Mouse (Mus musculus): ENCODE measurements around the gene Rbms1. TPM values are rescaled to one million over a fixed set of nuclear protein-coding genes. Genes with fewer than 3 reads are reported as not detected.

The Rbms1 gene
- polyA plus RNA-seq, 1 experiment, result 42.9 TPM

GRCm38 (mm10) chr2:60864256-60864795, 98.7 kb downstream of the Rbms1 start:
- Histone ChIP-seq H3K27me3 (ENCODE audit: control insufficient read depth, insufficient read depth, insufficient read length) (no peaks in the 10 kb centered on the region), H3K79me2 (ENCODE audit: control insufficient read depth, insufficient read depth) (peaks cover 100% of the 10 kb centered on the region), H3K79me3 (ENCODE audit: low read depth) (peaks cover 99% of the 10 kb centered on the region), H3K36me3 (ENCODE audit: control insufficient read depth, insufficient read depth) (peaks cover 36% of the 10 kb centered on the region), H3ac (ENCODE audit: control insufficient read depth, insufficient read length, low read depth) (no peak overlapping the region), H3K4me3 (ENCODE audit: insufficient read depth, poor library complexity, severe bottlenecking) (no peak overlapping the region)
- no peak for TF ChIP-seq CEBPB (IDR thresholded peaks at IDR 0.05; ENCODE audit: low read depth)
- TF ChIP-seq MYOD1 (IDR thresholded peaks at IDR 0.05; ENCODE audit: control insufficient read depth, insufficient read length, low read depth), result no peak
- TF ChIP-seq FOSL1 (IDR thresholded peaks at IDR 0.05; ENCODE audit: insufficient read depth, low read length, poor library complexity, severe bottlenecking), result no peak

- Histone ChIP-seq H3K27me3 (ENCODE audit: control insufficient read depth, insufficient read depth, insufficient read length) (no peaks in the 10 kb centered on the region), H3K79me2 (ENCODE audit: control insufficient read depth, insufficient read depth) (peaks cover 100% of the 10 kb centered on the region), H3K4me3 (ENCODE audit: insufficient read depth, poor library complexity, severe bottlenecking) (no peak overlapping the region), H3K79me3 (ENCODE audit: low read depth) (peaks cover 99% of the 10 kb centered on the region), H3ac (ENCODE audit: control insufficient read depth, insufficient read length, low read depth) (no peak overlapping the region), H3K36me3 (ENCODE audit: control insufficient read depth, insufficient read depth) (peaks cover 40% of the 10 kb centered on the region)
- TF ChIP-seq MYOG (IDR thresholded peaks at IDR 0.05; ENCODE audit: control insufficient read depth, extremely low read depth, insufficient read length) (no peak), MAX (IDR thresholded peaks at IDR 0.05) (no peak), FOSL1 (IDR thresholded peaks at IDR 0.05; ENCODE audit: insufficient read depth, low read length, poor library complexity, severe bottlenecking) (no peak), MYOD1 (IDR thresholded peaks at IDR 0.05; ENCODE audit: control insufficient read depth, insufficient read length, low read depth) (no peak), CEBPB (IDR thresholded peaks at IDR 0.05; ENCODE audit: low read depth) (no peak), USF1 (IDR thresholded peaks at IDR 0.05; ENCODE audit: low read depth) (no peak), CTCF (IDR thresholded peaks at IDR 0.05; ENCODE audit: control insufficient read depth, insufficient read depth, insufficient read length) (no peak)
Measured at GRCm38 (mm10) chr2:60863827-60864226, 99.2 kb downstream of the Rbms1 start.

- TF ChIP-seq FOSL1 (IDR thresholded peaks at IDR 0.05; ENCODE audit: insufficient read depth, low read length, poor library complexity, severe bottlenecking) (no peak), CEBPB (IDR thresholded peaks at IDR 0.05; ENCODE audit: low read depth) (no peak), CTCF (IDR thresholded peaks at IDR 0.05; ENCODE audit: control insufficient read depth, insufficient read depth, insufficient read length) (no peak), USF1 (IDR thresholded peaks at IDR 0.05; ENCODE audit: low read depth) (no peak), MYOG (IDR thresholded peaks at IDR 0.05; ENCODE audit: control insufficient read depth, extremely low read depth, insufficient read length) (no peak), MAX (IDR thresholded peaks at IDR 0.05) (no peak), MYOD1 (IDR thresholded peaks at IDR 0.05; ENCODE audit: control insufficient read depth, insufficient read length, low read depth) (no peak)
- peaks cover 99% of the 10 kb centered on the region for H3K79me3 ChIP-seq (ENCODE audit: low read depth)
- peaks cover 100% of the 10 kb centered on the region for H3K79me2 ChIP-seq (ENCODE audit: control insufficient read depth, insufficient read depth)
- peaks cover 43% of the 10 kb centered on the region for H3K36me3 ChIP-seq (ENCODE audit: control insufficient read depth, insufficient read depth)
- no peak overlapping the region for H3ac ChIP-seq (ENCODE audit: control insufficient read depth, insufficient read length, low read depth)
- H3K4me3 ChIP-seq (ENCODE audit: insufficient read depth, poor library complexity, severe bottlenecking), result no peak overlapping the region
- no peaks in the 10 kb centered on the region for H3K27me3 ChIP-seq (ENCODE audit: control insufficient read depth, insufficient read depth, insufficient read length)
Measured at GRCm38 (mm10) chr2:60862913-60863711, 99.9 kb downstream of the Rbms1 start.

GRCm38 (mm10) chr2:60858116-60858515, 104.9 kb downstream of the Rbms1 start:
- Histone ChIP-seq H3K27me3 (ENCODE audit: control insufficient read depth, insufficient read depth, insufficient read length) (no peaks in the 10 kb centered on the region), H3K4me3 (ENCODE audit: insufficient read depth, poor library complexity, severe bottlenecking) (no peak overlapping the region), H3ac (ENCODE audit: control insufficient read depth, insufficient read length, low read depth) (no peak overlapping the region), H3K79me3 (ENCODE audit: low read depth) (peaks cover 96% of the 10 kb centered on the region), H3K36me3 (ENCODE audit: control insufficient read depth, insufficient read depth) (peaks cover 58% of the 10 kb centered on the region), H3K79me2 (ENCODE audit: control insufficient read depth, insufficient read depth) (peaks cover 100% of the 10 kb centered on the region)
- no peak for TF ChIP-seq FOSL1 (IDR thresholded peaks at IDR 0.05; ENCODE audit: insufficient read depth, low read length, poor library complexity, severe bottlenecking)

GRCm38 (mm10) chr2:60856097-60856496, 106.9 kb downstream of the Rbms1 start:
- no peak overlapping the region for H3K4me3 ChIP-seq (ENCODE audit: insufficient read depth, poor library complexity, severe bottlenecking)
- peaks cover 97% of the 10 kb centered on the region for H3K79me3 ChIP-seq (ENCODE audit: low read depth)
- H3K27me3 ChIP-seq (ENCODE audit: control insufficient read depth, insufficient read depth, insufficient read length), result no peaks in the 10 kb centered on the region
- no peak for TF ChIP-seq MYOG (IDR thresholded peaks at IDR 0.05; ENCODE audit: control insufficient read depth, extremely low read depth, insufficient read length)
- TF ChIP-seq CTCF (IDR thresholded peaks at IDR 0.05; ENCODE audit: control insufficient read depth, insufficient read depth, insufficient read length), result no peak
- TF ChIP-seq CEBPB (IDR thresholded peaks at IDR 0.05; ENCODE audit: low read depth), result no peak
- TF ChIP-seq MAX (IDR thresholded peaks at IDR 0.05), result no peak
- no peak for TF ChIP-seq FOSL1 (IDR thresholded peaks at IDR 0.05; ENCODE audit: insufficient read depth, low read length, poor library complexity, severe bottlenecking)
- no peak for TF ChIP-seq USF1 (IDR thresholded peaks at IDR 0.05; ENCODE audit: low read depth)
- TF ChIP-seq MYOD1 (IDR thresholded peaks at IDR 0.05; ENCODE audit: control insufficient read depth, insufficient read length, low read depth), result no peak
- H3K36me3 ChIP-seq (ENCODE audit: control insufficient read depth, insufficient read depth), result peaks cover 60% of the 10 kb centered on the region
- peaks cover 100% of the 10 kb centered on the region for H3K79me2 ChIP-seq (ENCODE audit: control insufficient read depth, insufficient read depth)
- no peak overlapping the region for H3ac ChIP-seq (ENCODE audit: control insufficient read depth, insufficient read length, low read depth)

- Histone ChIP-seq H3K36me3 (ENCODE audit: control insufficient read depth, insufficient read depth) (peaks cover 58% of the 10 kb centered on the region), H3K79me2 (ENCODE audit: control insufficient read depth, insufficient read depth) (peaks cover 100% of the 10 kb centered on the region), H3K79me3 (ENCODE audit: low read depth) (peaks cover 97% of the 10 kb centered on the region), H3K4me3 (ENCODE audit: insufficient read depth, poor library complexity, severe bottlenecking) (no peak overlapping the region), H3K27me3 (ENCODE audit: control insufficient read depth, insufficient read depth, insufficient read length) (no peaks in the 10 kb centered on the region), H3ac (ENCODE audit: control insufficient read depth, insufficient read length, low read depth) (no peak overlapping the region)
- no peak for TF ChIP-seq CEBPB (IDR thresholded peaks at IDR 0.05; ENCODE audit: low read depth)
- TF ChIP-seq MAX (IDR thresholded peaks at IDR 0.05), result no peak
- TF ChIP-seq USF1 (IDR thresholded peaks at IDR 0.05; ENCODE audit: low read depth), result no peak
- no peak for TF ChIP-seq MYOD1 (IDR thresholded peaks at IDR 0.05; ENCODE audit: control insufficient read depth, insufficient read length, low read depth)
- TF ChIP-seq FOSL1 (IDR thresholded peaks at IDR 0.05; ENCODE audit: insufficient read depth, low read length, poor library complexity, severe bottlenecking), result no peak
- no peak for TF ChIP-seq CTCF (IDR thresholded peaks at IDR 0.05; ENCODE audit: control insufficient read depth, insufficient read depth, insufficient read length)
- no peak for TF ChIP-seq MYOG (IDR thresholded peaks at IDR 0.05; ENCODE audit: control insufficient read depth, extremely low read depth, insufficient read length)
Measured at GRCm38 (mm10) chr2:60855006-60855405, 108.0 kb downstream of the Rbms1 start.

Data from C2C12 (cell line).